Mouse (Mus musculus) intestine, embryonic 14.5 days (tissue): ENCODE measurements at regions not wholly inside any gene's neighbourhood (a gene's known extent, or its start where the extent isn't known, plus 50 kb on each side); places are given as distances from the start of the nearest gene placed in this dataset.

Source experiments
- ATAC-seq: fragments of 200-750 bp; cut with Nextera tagmentation; replicated peaks from 2 replicates; pipeline ENCODE4 v1.8.0; 2017; ENCODE audit warnings: low read depth, moderate number of reproducible peaks, moderate TSS enrichment, moderate library complexity; ENCODE audit not compliant: low FRiP score, low TSS enrichment
- DNase-seq: peaks from one replicate; pipeline ENCODE4 v3.0.0-alpha.2; 2018; ENCODE audit warnings: low spot score
- H3K27ac ChIP-seq: fragments of 300-500 bp; sonication (generic); 2 replicates; pipeline ENCODE4 v1.5.1; 2014; ENCODE audit warnings: low read depth, mild to moderate bottlenecking, control low read depth
- H3K27me3 ChIP-seq: fragments of 300-500 bp; sonication (generic); replicated peaks from 2 replicates; pipeline ENCODE4 v1.6.1; 2014; ENCODE audit warnings: low read length, control low read depth; ENCODE audit not compliant: control insufficient read depth, insufficient read depth
- H3K36me3 ChIP-seq: fragments of 300-500 bp; sonication (generic); 2 replicates; pipeline ENCODE4 v1.6.1; 2014; ENCODE audit warnings: low read length, control low read depth; ENCODE audit not compliant: control insufficient read depth, insufficient read depth
- H3K4me1 ChIP-seq: fragments of 300-500 bp; sonication (generic); replicated peaks from 2 replicates; pipeline ENCODE4 v1.6.1; 2014; ENCODE audit warnings: low read length, control low read depth, mixed read lengths; ENCODE audit not compliant: control insufficient read depth, insufficient read depth
- H3K4me2 ChIP-seq: fragments of 300-500 bp; sonication (generic); 2 replicates; pipeline ENCODE4 v1.6.1; 2014; ENCODE audit warnings: low read length
- H3K4me3 ChIP-seq: fragments of 300-500 bp; sonication (generic); 2 replicates; pipeline ENCODE4 v1.5.1; 2014; ENCODE audit warnings: low read depth, low read length, control low read depth, mixed read lengths
- H3K9ac ChIP-seq: fragments of 300-500 bp; sonication (generic); 2 replicates; pipeline ENCODE4 v1.6.1; 2014; ENCODE audit warnings: mild to moderate bottlenecking, low read length
- H3K9me3 ChIP-seq: fragments of 300-500 bp; sonication (generic); 2 replicates; pipeline ENCODE4 v1.6.1; 2016; ENCODE audit warnings: low read length, control low read depth; ENCODE audit not compliant: control insufficient read depth
- WGBS: fragments of 180-500 bp; shearing (Covaris S2); extraction: QIAGEN DNeasy Blood & Tissue Kit; methylation state at CpG from one replicate; pipeline ENCODE4 v1.1.7; 2014; 5-methylcytosine and 5-hydroxymethylcytosine counted together

DNA sequence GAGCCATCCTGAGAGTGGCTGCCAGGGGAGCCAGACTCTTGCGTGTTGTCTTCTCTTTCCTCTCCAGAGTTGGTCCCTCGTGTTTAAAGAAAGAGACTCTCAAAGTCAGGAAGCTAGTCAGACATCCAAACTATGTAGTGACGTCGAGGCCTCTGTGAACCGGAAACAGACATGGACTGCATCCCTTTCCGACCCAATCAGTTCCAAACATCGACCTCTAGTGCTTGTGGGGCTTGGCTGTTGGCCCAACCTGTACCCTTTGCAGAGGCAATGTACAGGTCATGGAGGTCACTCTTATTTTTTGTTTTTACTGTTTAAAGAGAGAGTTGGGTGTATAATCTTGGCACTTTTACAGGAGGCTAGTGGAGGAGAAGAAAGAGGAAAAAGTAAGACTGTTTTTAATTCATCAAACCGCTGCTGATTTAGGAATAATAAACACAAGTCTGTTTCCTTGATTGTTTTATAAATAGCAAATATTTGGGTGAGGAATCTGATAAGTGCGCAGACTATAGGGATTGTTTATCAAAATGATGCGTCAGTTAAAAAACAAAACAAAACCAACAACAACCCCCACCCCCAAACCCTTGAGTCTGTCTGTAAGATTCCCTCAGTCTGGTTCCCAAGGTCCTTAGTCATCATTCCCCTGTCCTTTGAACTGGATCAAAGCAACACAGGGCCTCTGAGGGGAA, 205.2 kb upstream of the Prep start:
- Histone ChIP-seq H3K36me3 (no peaks in the 10 kb centered on the region), H3K4me2 (no peak overlapping the region), H3K4me1 (peaks cover 6% of the 10 kb centered on the region; the same call in 1 of the 2 replicates), H3K27ac (peak overlapping the region; percentile 59; the same call in 1 of the 2 replicates), H3K27me3 (no peaks in the 10 kb centered on the region), H3K4me3 (no peak overlapping the region), H3K9me3 (no peaks in the 10 kb centered on the region), H3K9ac (no peak overlapping the region)
- WGBS = 46% methylated on average over 10 of the region's 10 CpGs
- peak; percentile 54 for DNase-seq
- no peak; the same call in 1 of the 2 replicates for ATAC-seq

DNA sequence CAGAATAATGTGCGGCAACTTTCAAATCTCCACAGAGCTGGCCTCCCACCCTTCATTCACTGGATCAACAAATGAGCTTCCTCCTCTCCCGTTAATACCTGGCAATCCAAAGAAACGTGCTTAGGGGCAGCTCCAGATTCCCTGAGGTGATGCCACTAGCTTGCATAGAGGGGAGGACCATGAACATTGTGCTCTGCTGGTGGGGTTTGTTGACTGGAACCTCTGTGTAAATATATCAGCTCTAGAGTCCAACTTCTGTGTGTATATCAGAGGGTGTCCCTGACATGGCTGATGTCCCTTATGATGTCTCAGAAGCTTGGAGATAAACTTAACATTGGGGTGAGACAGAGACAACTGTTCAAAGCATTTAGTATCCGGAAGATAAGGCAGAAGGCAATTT, 209.6 kb upstream of the Prep start:
- Histone ChIP-seq H3K27me3 (no peaks in the 10 kb centered on the region), H3K9me3 (no peaks in the 10 kb centered on the region), H3K36me3 (no peaks in the 10 kb centered on the region), H3K4me2 (no peak overlapping the region), H3K9ac (no peak overlapping the region), H3K4me1 (peaks cover 5% of the 10 kb centered on the region; the same call in 1 of the 2 replicates), H3K27ac (no peak overlapping the region), H3K4me3 (no peak overlapping the region)
- WGBS = 68% methylated on average over 4 of the region's 4 CpGs
- DNase-seq (no peak), ATAC-seq (no peak)

DNA sequence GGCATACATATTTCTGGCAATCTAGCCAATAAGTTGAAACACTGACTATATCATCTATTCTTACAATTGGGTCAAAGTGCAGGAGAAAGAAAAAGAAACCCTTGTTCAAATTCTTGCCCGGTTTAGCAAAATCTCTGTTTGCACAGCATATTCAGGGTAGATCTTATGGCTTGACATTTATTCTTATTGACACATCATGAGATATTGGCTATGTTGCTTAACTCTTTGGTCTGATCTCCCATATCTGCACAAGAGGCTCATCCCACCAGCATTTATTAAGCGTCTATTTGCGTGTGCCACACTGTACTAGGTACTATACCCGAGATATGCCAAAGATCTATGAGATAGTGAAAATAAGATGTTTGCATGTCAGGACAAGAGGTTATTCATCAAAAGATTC, 212.9 kb upstream of the Prep start:
- no peak overlapping the region for H3K4me2 ChIP-seq
- H3K9ac ChIP-seq = no peak overlapping the region
- DNase-seq = no peak
- H3K9me3 ChIP-seq = no peaks in the 10 kb centered on the region
- no peak overlapping the region for H3K27ac ChIP-seq
- H3K4me1 ChIP-seq = no peaks in the 10 kb centered on the region
- no peak overlapping the region for H3K4me3 ChIP-seq
- H3K36me3 ChIP-seq = no peaks in the 10 kb centered on the region
- H3K27me3 ChIP-seq = no peaks in the 10 kb centered on the region
- 87% methylated on average over 4 of the region's 4 CpGs for WGBS
- no peak for ATAC-seq

DNA sequence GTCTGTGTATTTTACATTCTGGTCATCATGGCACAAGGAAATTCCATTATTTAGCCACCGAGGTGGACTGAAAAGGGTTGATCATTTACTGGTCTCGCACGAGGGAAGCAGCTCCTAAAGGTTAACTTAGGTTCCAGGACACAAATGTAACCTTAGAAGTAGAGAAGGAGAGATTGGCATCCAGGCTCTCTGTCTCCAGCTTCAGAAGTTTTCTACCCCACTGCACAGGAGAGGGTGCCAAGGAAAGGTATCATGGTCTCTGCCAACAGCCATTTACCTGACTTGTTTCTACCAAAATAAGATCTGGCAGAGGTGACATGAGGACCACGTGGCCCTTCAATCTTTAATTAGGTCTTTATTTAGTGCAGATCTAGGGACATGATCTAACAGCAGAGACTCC, 218.0 kb upstream of the Prep start:
- 85% methylated on average over 4 of the region's 4 CpGs for whole genome bisulfite sequencing
- peaks cover 20% of the 10 kb centered on the region for H3K4me1 ChIP-seq

DNA sequence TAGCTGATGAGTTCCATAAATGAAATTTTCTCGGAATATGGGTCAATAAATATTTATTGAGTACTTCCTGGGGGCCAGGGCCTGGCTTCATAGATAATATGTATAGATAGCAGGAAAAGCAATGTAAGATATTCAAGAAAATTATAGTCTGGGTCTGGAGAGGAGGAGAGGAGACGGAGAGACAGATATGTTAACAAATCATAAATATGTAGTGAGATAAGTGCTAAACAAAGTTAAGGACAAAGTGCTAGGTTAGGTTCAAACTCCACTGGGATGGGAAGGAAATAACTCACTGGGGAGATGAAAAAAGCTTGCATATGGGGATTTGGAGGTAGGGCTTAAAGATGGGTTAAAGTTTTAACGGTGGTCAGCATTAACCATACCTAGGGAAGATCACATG, 220.2 kb upstream of the Prep start:
- ATAC-seq = no peak
- WGBS = 19% methylated on average over 3 of the region's 3 CpGs
- H3K27ac ChIP-seq = peak overlapping the region; percentile 77

More for the DNA sequence above, 218.0 kb upstream of the Prep start:
- Histone ChIP-seq H3K9me3 (no peaks in the 10 kb centered on the region), H3K4me3 (no peak overlapping the region), H3K36me3 (no peaks in the 10 kb centered on the region), H3K9ac (no peak overlapping the region), H3K27me3 (no peaks in the 10 kb centered on the region), H3K4me2 (no peak overlapping the region), H3K27ac (no peak overlapping the region)
- no peak for DNase-seq
- ATAC-seq = no peak

DNA sequence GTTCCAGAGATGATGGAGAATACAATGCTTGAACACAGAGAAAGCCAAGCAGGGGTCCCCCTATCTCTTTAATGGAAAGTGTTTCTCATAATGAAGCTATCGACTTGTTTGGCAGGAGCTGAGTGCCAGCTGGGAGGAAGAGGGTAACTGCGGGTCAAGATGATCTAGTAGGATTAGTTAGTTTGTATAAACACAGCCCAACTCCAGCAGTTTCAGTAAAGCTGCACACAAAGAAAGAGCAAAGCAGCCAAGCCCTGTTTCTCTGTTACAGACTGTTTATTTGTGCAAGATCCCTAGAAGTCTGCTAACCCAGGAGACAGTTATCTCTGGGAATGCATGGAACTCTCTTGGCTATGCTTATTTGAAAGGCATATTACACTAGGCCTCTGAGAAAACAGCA, 220.9 kb upstream of the Prep start:
- Histone ChIP-seq H3K4me1 (peaks cover 20% of the 10 kb centered on the region), H3K9me3 (no peaks in the 10 kb centered on the region), H3K36me3 (no peaks in the 10 kb centered on the region), H3K27ac (peak overlapping the region; percentile 77), H3K4me2 (no peak overlapping the region), H3K4me3 (no peak overlapping the region), H3K9ac (no peak overlapping the region), H3K27me3 (no peaks in the 10 kb centered on the region)
- ATAC-seq = no peak
- 9% methylated on average over 2 of the region's 2 CpGs for WGBS
- DNase-seq = peak; percentile 54

More for the DNA sequence above, 220.2 kb upstream of the Prep start:
- Histone ChIP-seq H3K4me3 (no peak overlapping the region), H3K36me3 (no peaks in the 10 kb centered on the region), H3K9me3 (no peaks in the 10 kb centered on the region), H3K4me1 (peaks cover 20% of the 10 kb centered on the region), H3K27me3 (no peaks in the 10 kb centered on the region), H3K9ac (no peak overlapping the region), H3K4me2 (no peak overlapping the region)
- no peak for DNase-seq

DNA sequence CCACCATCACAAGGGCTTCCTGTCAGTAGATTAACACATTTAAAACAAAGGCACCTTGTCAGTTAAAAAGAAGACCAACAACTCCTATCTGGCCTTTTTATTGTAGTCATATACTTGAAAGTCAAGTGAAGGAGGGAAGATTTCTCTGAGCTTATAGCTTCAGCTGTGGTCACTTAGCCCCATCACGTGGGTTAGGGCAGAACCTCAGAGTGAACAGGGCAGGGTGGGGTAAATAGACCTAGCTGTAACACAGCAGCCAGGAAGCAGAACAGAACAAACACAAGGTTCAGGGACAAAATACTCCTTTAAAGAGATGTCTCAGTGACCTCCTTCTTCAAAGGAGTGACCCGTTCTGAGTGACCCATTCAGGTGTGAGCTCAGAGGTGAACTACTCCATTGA, 226.6 kb upstream of the Prep start:
- H3K27ac ChIP-seq = no peak overlapping the region
- ATAC-seq (peak; percentile 62; the same call in 1 of the 2 replicates), DNase-seq (no peak)
- H3K9me3 ChIP-seq = no peaks in the 10 kb centered on the region
- H3K27me3 ChIP-seq = no peaks in the 10 kb centered on the region
- H3K9ac ChIP-seq = no peak overlapping the region
- no peaks in the 10 kb centered on the region for H3K4me1 ChIP-seq
- no peaks in the 10 kb centered on the region for H3K36me3 ChIP-seq
- no peak overlapping the region for H3K4me2 ChIP-seq
- H3K4me3 ChIP-seq = no peak overlapping the region
- 56% methylated on average over 2 of the region's 2 CpGs for WGBS

DNA sequence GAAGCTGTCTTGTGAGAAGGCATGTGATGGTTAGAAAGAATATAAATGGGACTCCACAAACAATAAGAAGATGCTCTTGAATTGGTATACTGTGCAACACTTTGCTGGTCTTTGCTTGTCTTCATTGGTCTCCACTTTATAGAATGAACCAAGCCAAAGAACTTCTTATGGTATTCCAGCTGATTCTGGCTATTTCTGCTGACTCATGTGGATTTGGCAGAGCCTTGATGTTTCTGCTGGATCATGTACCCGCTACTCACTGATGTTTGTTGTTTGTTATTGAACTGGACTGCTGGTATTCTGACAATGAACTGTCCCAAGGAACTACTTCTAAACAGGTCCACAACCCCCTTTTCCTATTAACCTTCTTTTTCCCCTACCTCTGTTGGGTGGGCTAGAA, 234.5 kb upstream of the Prep start:
- ATAC-seq (no peak), DNase-seq (no peak)
- no peak overlapping the region for H3K4me2 ChIP-seq
- WGBS = 83% methylated on average over 1 of the region's 1 CpGs
- no peaks in the 10 kb centered on the region for H3K27me3 ChIP-seq
- H3K36me3 ChIP-seq = no peaks in the 10 kb centered on the region
- H3K4me1 ChIP-seq = no peaks in the 10 kb centered on the region
- H3K27ac ChIP-seq = no peak overlapping the region
- no peak overlapping the region for H3K4me3 ChIP-seq
- no peak overlapping the region for H3K9ac ChIP-seq
- H3K9me3 ChIP-seq = no peaks in the 10 kb centered on the region

DNA sequence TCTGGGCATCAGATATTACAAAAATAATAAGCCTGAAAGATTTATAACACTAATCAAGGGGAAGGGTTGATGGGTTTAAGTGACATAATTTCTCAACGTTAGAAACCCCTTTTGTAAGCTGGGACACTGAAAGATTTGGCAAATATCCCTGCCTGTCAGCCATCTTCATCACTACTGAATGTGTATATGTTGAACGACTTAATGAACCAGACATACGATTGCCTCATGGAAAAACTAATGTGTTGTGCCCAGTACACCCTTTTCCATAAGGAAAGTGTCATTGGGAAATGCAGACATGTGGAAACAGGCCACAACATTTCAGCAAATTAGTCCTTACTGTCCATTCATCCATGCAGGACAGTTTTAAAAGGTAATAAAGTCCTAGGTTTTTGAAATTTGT, 240.7 kb upstream of the Prep start:
- ATAC-seq (no peak), DNase-seq (no peak)
- Histone ChIP-seq H3K27me3 (no peaks in the 10 kb centered on the region), H3K36me3 (no peaks in the 10 kb centered on the region), H3K9ac (no peak overlapping the region), H3K4me1 (no peaks in the 10 kb centered on the region), H3K4me2 (no peak overlapping the region), H3K9me3 (no peaks in the 10 kb centered on the region), H3K27ac (no peak overlapping the region), H3K4me3 (no peak overlapping the region)
- 72% methylated on average over 3 of the region's 3 CpGs for WGBS
